Mouse (Mus musculus) heart, embryonic 10.5 days (tissue): Measurements from ENCODE around the gene Cdiptos. TPM values are rescaled to one million over a fixed set of nuclear protein-coding genes. Genes with fewer than 3 reads are reported as not detected.

Experiments
- DNase-seq: peaks from one replicate; pipeline ENCODE4 v3.0.0-alpha.2; 2017; ENCODE audit warnings: low spot score
- H3K27ac ChIP-seq: fragments of 300-500 bp; sonication (generic); 2 replicates; pipeline ENCODE4 v1.5.1; 2016; ENCODE audit warnings: mild to moderate bottlenecking
- H3K27me3 ChIP-seq: fragments of 300-500 bp; sonication (generic); 2 replicates; pipeline ENCODE4 v1.6.1; 2016; ENCODE audit warnings: mild to moderate bottlenecking; ENCODE audit not compliant: poor library complexity, insufficient read depth, severe bottlenecking
- H3K36me3 ChIP-seq: fragments of 300-500 bp; sonication (generic); 2 replicates; pipeline ENCODE4 v1.6.1; 2016; ENCODE audit warnings: mild to moderate bottlenecking, moderate library complexity
- H3K4me1 ChIP-seq: fragments of 300-500 bp; sonication (generic); 2 replicates; pipeline ENCODE4 v1.6.1; 2016; ENCODE audit warnings: mild to moderate bottlenecking
- H3K4me3 ChIP-seq: fragments of 300-500 bp; sonication (generic); 2 replicates; pipeline ENCODE4 v1.5.1; 2016; ENCODE audit warnings: mild to moderate bottlenecking, moderate library complexity
- H3K9me3 ChIP-seq: fragments of 300-500 bp; sonication (generic); 2 replicates; pipeline ENCODE4 v1.6.1; 2016; ENCODE audit warnings: mild to moderate bottlenecking, moderate library complexity
- WGBS: fragments of 180-500 bp; shearing (Covaris S2); methylation state at CpG from one replicate; pipeline ENCODE4 v1.1.7; 2016; 5-methylcytosine and 5-hydroxymethylcytosine counted together
- polyA plus RNA-seq: library from polyadenylated mRNA; unstranded; fragments of >200 nt; fragmentation: Nextera tagmentation; extraction: Ambion mirVana; gene quantifications from 2 replicates; pipeline ENCODE4 v1.2.1, GENCODE M21; 2016

Gene Cdiptos
- polyA plus RNA-seq, 1 experiment from 2014 or later: 1.5 TPM

- no peak overlapping the region for H3K27ac ChIP-seq
- H3K27me3 ChIP-seq: peaks cover 62% of the 10 kb centered on the region
- no peaks in the 10 kb centered on the region for H3K36me3 ChIP-seq
- no peaks in the 10 kb centered on the region for H3K9me3 ChIP-seq
- no peak overlapping the region for H3K4me3 ChIP-seq
- H3K4me1 ChIP-seq: peaks cover 20% of the 10 kb centered on the region
- 9% methylated on average over 4 of the region's 4 CpGs for WGBS
- no peak for DNase-seq
Observed at GRCm38 (mm10) chr7:126951741-126952140, 24.2 kb downstream of the Cdiptos start.

- Histone ChIP-seq H3K27ac (no peak overlapping the region), H3K4me3 (peak overlapping the region; percentile 68; the same call in 1 of the 2 replicates), H3K36me3 (no peaks in the 10 kb centered on the region), H3K27me3 (peaks cover 62% of the 10 kb centered on the region), H3K9me3 (no peaks in the 10 kb centered on the region), H3K4me1 (peaks cover 20% of the 10 kb centered on the region)
- DNase-seq: no peak
- 4% methylated on average over 26 of the region's 26 CpGs for WGBS
Observed at GRCm38 (mm10) chr7:126950647-126951615, 25.0 kb downstream of the Cdiptos start.

DNA sequence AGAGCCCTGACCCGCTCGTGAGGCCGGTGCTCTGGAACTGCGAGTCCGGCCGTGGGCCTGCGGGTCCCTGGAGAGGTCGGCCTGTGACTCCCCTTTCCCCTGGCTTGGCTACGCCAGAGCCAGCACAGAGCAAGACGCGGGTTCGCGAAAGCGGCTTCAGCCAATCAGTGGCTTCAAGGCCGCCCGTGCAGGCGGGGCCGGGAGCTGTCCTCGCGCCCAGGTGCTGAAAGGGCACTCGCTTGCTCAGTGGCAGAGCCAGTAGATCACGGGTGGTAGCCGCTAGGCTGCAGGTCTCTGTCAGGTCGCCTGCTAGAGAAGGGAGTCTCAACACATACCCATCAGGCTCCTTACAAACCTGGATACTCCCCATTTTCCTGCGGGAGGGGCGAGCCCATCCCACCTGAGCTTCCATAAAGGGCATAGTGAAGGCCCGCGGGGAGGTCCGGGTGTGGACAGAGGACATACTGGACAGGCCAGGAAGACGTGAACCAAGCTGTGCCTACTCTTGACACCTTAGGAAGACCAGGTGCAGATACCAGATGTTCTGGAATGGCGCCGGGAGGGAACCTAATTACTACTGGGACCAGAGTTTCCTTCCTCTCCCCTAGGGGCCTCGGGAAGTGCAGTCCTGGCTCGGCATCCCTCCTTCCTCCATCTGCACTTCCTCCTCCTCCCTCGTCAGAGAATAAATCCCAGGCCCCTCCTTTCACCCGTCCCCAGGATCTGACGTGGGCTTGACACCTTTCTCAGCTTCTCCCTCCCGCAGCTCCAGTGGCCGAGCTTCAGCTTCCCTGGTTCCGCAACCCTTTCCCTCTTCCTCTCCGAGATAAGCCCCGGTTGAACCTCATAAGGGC, 25.9 kb downstream of the Cdiptos start, which contains the start of gene Sez6l2:
TSS of gene Sez6l2 (plus strand) at position 771 of the 854 bp plus-strand sequence.
- peak; percentile 95 for DNase-seq
- H3K9me3 ChIP-seq: no peaks in the 10 kb centered on the region
- H3K36me3 ChIP-seq: peaks cover under 1% of the 10 kb centered on the region; the same call in 1 of the 2 replicates
- H3K4me1 ChIP-seq: peaks cover 20% of the 10 kb centered on the region
- 1% methylated on average over 42 of the region's 42 CpGs for whole genome bisulfite sequencing
- H3K27ac ChIP-seq: peak within 1 kb of the TSS; percentile 44; the same call in 1 of the 2 replicates
- peak within 1 kb of the TSS; percentile 68 for H3K4me3 ChIP-seq
- H3K27me3 ChIP-seq: peaks cover 62% of the 10 kb centered on the region

DNA sequence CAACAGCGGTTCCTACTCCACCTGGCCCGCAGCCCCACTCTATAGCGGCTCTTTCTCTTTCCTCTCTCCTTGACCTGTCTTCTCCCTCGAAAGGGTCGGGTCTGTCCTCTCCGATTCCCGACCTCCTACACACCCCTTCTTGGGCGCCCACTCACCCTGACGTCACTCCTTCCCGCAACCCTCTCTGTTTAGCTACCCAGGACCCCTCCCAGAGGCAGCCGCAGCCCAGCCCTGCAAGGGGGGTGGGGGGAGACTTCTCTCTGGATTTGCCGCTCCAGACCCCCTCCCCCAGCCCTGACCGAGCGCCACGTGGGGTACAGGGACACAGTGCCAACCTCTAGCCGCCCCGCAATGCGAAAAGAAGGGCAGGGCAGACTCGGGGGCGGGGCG, 26.5 kb downstream of the Cdiptos start, which contains the start of gene Asphd1:
TSS of gene Asphd1 (minus strand) at position 180 of the 390 bp plus-strand sequence.
- H3K9me3 ChIP-seq: no peaks in the 10 kb centered on the region
- peak within 1 kb of the TSS; percentile 44; the same call in 1 of the 2 replicates for H3K27ac ChIP-seq
- H3K27me3 ChIP-seq: peaks cover 62% of the 10 kb centered on the region
- DNase-seq: no peak
- H3K4me1 ChIP-seq: peaks cover 20% of the 10 kb centered on the region
- peaks cover 5% of the 10 kb centered on the region for H3K36me3 ChIP-seq
- WGBS: under 1% methylated on average over 21 of the region's 21 CpGs
- peak within 1 kb of the TSS; percentile 68 for H3K4me3 ChIP-seq

DNA sequence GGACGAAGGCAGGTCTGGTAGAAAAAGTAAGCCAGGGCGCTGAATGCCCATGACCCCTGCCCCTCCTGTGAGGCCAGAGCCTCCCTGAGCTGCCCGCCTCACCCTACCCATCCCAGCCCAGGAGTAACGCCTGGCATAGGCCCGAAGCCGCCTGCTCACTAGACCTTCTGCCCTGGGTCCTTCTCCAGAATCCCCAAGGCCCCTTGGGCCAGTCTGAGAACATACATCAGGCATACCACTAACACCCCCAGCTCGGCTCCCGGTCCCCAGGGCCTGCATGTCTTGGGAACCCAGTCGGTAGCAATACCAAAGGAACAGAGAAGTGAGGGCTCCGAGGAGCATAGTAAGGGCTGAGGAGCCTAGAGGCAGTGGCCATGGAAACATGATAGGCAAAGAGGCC, 27.3 kb downstream of the Cdiptos start:
- DNase-seq: no peak
- peaks cover 20% of the 10 kb centered on the region for H3K4me1 ChIP-seq
- no peaks in the 10 kb centered on the region for H3K9me3 ChIP-seq
- no peak overlapping the region for H3K27ac ChIP-seq
- no peak overlapping the region; the same call in 1 of the 2 replicates for H3K4me3 ChIP-seq
- peaks cover 55% of the 10 kb centered on the region for H3K27me3 ChIP-seq
- H3K36me3 ChIP-seq: peaks cover 7% of the 10 kb centered on the region
- 77% methylated on average over 10 of the region's 10 CpGs for WGBS

GRCm38 (mm10) chr7:126946530-126946929, 29.4 kb downstream of the Cdiptos start:
- Histone ChIP-seq H3K27ac (no peak overlapping the region), H3K4me3 (no peak overlapping the region), H3K9me3 (no peaks in the 10 kb centered on the region), H3K27me3 (peaks cover 35% of the 10 kb centered on the region), H3K4me1 (peaks cover 18% of the 10 kb centered on the region), H3K36me3 (peaks cover 20% of the 10 kb centered on the region)
- no peak for DNase-seq
- 41% methylated on average over 3 of the region's 3 CpGs for WGBS

- Histone ChIP-seq H3K4me1 (peaks cover 10% of the 10 kb centered on the region; the same call in 1 of the 2 replicates), H3K4me3 (no peak overlapping the region), H3K27me3 (no peaks in the 10 kb centered on the region), H3K36me3 (peaks cover 31% of the 10 kb centered on the region), H3K9me3 (no peaks in the 10 kb centered on the region), H3K27ac (no peak overlapping the region)
- no peak for DNase-seq
- WGBS: 72% methylated on average over 5 of the region's 5 CpGs
Observed at GRCm38 (mm10) chr7:126941801-126942200, 34.1 kb downstream of the Cdiptos start.

- no peaks in the 10 kb centered on the region for H3K9me3 ChIP-seq
- no peaks in the 10 kb centered on the region for H3K27me3 ChIP-seq
- H3K4me3 ChIP-seq: no peak overlapping the region
- peaks cover 10% of the 10 kb centered on the region; the same call in 1 of the 2 replicates for H3K4me1 ChIP-seq
- no peak for DNase-seq
- peaks cover 38% of the 10 kb centered on the region for H3K36me3 ChIP-seq
- WGBS: 36% methylated on average over 6 of the region's 6 CpGs
- H3K27ac ChIP-seq: no peak overlapping the region
Observed at GRCm38 (mm10) chr7:126941171-126941570, 34.7 kb downstream of the Cdiptos start.

- no peak overlapping the region for H3K27ac ChIP-seq
Observed at GRCm38 (mm10) chr7:126932652-126933051, 43.2 kb downstream of the Cdiptos start.

GRCm38 (mm10) chr7:126929046-126929445, 46.9 kb downstream of the Cdiptos start:
- Histone ChIP-seq H3K27me3 (no peaks in the 10 kb centered on the region), H3K36me3 (peaks cover 24% of the 10 kb centered on the region), H3K4me1 (peaks cover 15% of the 10 kb centered on the region), H3K4me3 (peak overlapping the region; percentile 89), H3K9me3 (no peaks in the 10 kb centered on the region), H3K27ac (peak overlapping the region; percentile 90)
- WGBS: 0% methylated on average over 27 of the region's 27 CpGs
- DNase-seq: no peak

More at GRCm38 (mm10) chr7:126932652-126933051, 43.2 kb downstream of the Cdiptos start:
- Histone ChIP-seq H3K9me3 (no peaks in the 10 kb centered on the region), H3K27me3 (no peaks in the 10 kb centered on the region), H3K36me3 (peaks cover 51% of the 10 kb centered on the region), H3K4me3 (no peak overlapping the region), H3K4me1 (peaks cover 12% of the 10 kb centered on the region; the same call in 1 of the 2 replicates)
- no peak for DNase-seq
- 78% methylated on average over 2 of the region's 2 CpGs for WGBS

DNA sequence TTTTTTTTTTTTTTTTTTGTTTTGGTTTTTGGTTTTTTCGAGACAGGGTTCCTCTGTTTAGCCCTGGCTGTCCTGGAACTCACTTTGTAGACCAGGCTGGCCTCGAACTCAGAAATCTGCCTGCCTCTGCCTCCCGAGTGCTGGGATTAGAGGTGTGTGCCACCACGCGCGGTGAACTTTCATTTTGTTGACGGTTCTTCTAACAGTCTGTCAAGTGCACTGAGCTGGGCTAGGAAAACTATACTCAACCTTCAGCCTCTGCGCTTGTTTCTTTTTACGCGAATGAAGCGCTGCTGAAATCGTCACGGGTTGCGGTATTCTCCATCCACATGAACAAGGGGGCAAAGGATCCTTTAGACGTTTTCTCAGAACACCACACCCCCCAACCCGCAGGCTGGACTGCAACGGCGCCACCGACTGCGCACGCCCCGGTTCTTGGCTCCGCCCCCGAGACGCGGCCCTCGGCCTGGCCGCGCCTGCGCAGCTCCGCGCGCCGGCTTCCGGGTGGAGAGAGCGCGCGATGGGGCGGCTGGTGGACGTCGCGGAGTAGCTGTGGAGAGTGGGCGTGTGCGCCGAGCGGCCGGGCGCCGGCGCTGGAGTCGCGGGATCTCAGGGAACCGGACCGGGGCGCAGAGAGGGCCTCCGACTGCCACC, 47.4 kb downstream of the Cdiptos start, which contains the start of gene Kctd13:
TSS of gene Kctd13 (plus strand) at position 496 of the 654 bp plus-strand sequence.
- peaks cover 21% of the 10 kb centered on the region for H3K36me3 ChIP-seq
- H3K4me1 ChIP-seq: peaks cover 20% of the 10 kb centered on the region
- WGBS: 4% methylated on average over 56 of the region's 56 CpGs
- no peaks in the 10 kb centered on the region for H3K27me3 ChIP-seq
- H3K27ac ChIP-seq: peak within 1 kb of the TSS; percentile 90
- DNase-seq: peak; percentile 96
- H3K4me3 ChIP-seq: peak within 1 kb of the TSS; percentile 89
- H3K9me3 ChIP-seq: no peaks in the 10 kb centered on the region

DNA sequence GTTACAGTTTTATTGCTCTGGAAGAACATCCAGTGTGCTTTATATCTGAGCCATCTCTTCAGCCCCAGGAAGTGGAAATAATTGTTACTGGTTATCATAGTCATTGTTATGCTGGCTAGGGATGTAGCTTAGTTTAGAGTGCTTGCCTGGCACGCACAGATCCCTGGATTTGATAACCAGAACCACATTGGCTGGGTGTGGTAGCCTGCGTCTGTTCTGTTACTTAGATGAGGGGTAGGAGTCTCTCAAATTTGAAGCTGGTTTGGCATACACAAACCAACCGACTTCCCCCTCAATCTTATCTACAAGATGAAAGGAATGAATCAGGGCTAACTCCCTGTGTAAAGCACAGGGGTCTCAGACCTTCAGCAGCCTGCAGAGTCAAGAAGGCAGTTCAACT, 49.6 kb downstream of the Cdiptos start:
- H3K27ac ChIP-seq: no peak overlapping the region
- no peak overlapping the region for H3K4me3 ChIP-seq
- no peaks in the 10 kb centered on the region for H3K9me3 ChIP-seq
- peaks cover 7% of the 10 kb centered on the region for H3K36me3 ChIP-seq
- no peaks in the 10 kb centered on the region for H3K27me3 ChIP-seq
- WGBS: 27% methylated on average over 3 of the region's 3 CpGs
- no peak for DNase-seq
- peaks cover 20% of the 10 kb centered on the region for H3K4me1 ChIP-seq
